Mouse (Mus musculus) CH12.LX (cell line): Measurements from ENCODE around the gene Olfr1383.
A peak's percentile ranks its signal among the peaks of the same experiment; 100 is the strongest.
"Not testable (repeated sequence)": the region's sequence is repeated elsewhere in the genome, so short reads cannot be mapped to it uniquely, and the experiment has no call there.

ENCODE experiments used
- CTCF ChIP-seq, 2 experiments: IDR thresholded peaks in 1 of 2; conservative IDR thresholded peaks in 1 of 2; 2 replicates each; pipeline ENCODE4 v1.5.1; 2011 to 2012; ENCODE audit warnings: low read depth in 2 of 2, low read length in 2 of 2, improper control_type of control experiment in 1 of 2, inconsistent platforms in 1 of 2, mild to moderate bottlenecking in 1 of 2, moderate library complexity in 1 of 2
- EP300 ChIP-seq: IDR thresholded peaks from 2 replicates; pipeline ENCODE4 v1.6.1; 2011; ENCODE audit warnings: low read length, improper control_type of control experiment
- ETS1 ChIP-seq: conservative IDR thresholded peaks from 2 replicates; pipeline ENCODE4 v1.6.1; 2012; ENCODE audit warnings: low read depth, mild to moderate bottlenecking, inconsistent platforms, low read length, improper control_type of control experiment, moderate library complexity
- HCFC1 ChIP-seq: IDR thresholded peaks from 2 replicates; pipeline ENCODE4 v1.6.1; 2012; ENCODE audit warnings: low read depth, mild to moderate bottlenecking, inconsistent platforms, low read length, improper control_type of control experiment
- MAFK ChIP-seq: IDR thresholded peaks from 2 replicates; pipeline ENCODE4 v1.6.1; 2011; ENCODE audit warnings: low read length, improper control_type of control experiment; ENCODE audit not compliant: insufficient replicate concordance
- MEF2A ChIP-seq: IDR thresholded peaks from 2 replicates; pipeline ENCODE4 v1.6.1; 2014; ENCODE audit warnings: low read depth, mild to moderate bottlenecking, inconsistent platforms, low read length, improper control_type of control experiment, borderline replicate concordance
- MXI1 ChIP-seq: IDR thresholded peaks from 2 replicates; pipeline ENCODE4 v1.6.1; 2011; ENCODE audit warnings: mild to moderate bottlenecking, low read depth, low read length, improper control_type of control experiment
- POLR2A ChIP-seq: IDR thresholded peaks from 2 replicates; pipeline ENCODE4 v1.6.1; 2011; ENCODE audit warnings: low read depth, mild to moderate bottlenecking, improper control_type of control experiment, low read length
- SIN3A ChIP-seq: IDR thresholded peaks from 2 replicates; pipeline ENCODE4 v1.6.1; 2012; ENCODE audit warnings: low read length, improper control_type of control experiment, inconsistent platforms
- USF1 ChIP-seq: IDR thresholded peaks from 2 replicates; pipeline ENCODE4 v1.6.1; 2014; ENCODE audit warnings: low read depth, mild to moderate bottlenecking, inconsistent platforms, low read length, improper control_type of control experiment

DNA sequence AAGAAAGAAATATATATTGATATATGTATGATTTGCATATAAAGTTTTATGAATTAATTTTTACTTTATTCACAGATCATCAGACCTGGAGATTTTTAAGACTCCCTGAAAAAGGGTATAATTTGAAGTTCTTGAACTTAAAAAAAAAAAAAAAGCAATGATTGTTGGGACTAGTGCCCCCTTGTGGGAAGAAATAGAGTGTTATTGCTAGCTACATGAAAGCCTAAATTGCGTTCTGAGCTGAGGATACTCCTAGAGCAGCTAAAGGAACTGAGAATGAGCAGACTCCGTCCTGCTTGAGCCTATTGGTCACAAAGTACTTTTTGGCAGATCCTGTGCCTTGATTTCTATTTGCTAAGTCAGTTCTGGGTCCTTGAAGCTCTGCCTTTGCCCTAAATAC, 55.6 kb downstream of the Olfr1383 start:
- not testable (repeated sequence) for TF ChIP-seq MEF2A, ETS1, MAFK, POLR2A, USF1, SIN3A, HCFC1, MXI1, EP300
- peak; percentile 45 to 67; a peak in 3 of 4 replicates for TF ChIP-seq CTCF (conservative IDR thresholded peaks at IDR 0.05 in 1 of 2, IDR thresholded peaks at IDR 0.05 in 1 of 2; ENCODE audit: low read depth in 2 of 2, low read length in 2 of 2)
